Mouse (Mus musculus): Measurements from ENCODE around the gene Prr18.

Gene Prr18

GRCm38 (mm10) chr17:8390487-8390886, 53.2 kb downstream of the Prr18 start:
- no peak for DNase-seq
